Mouse (Mus musculus): ENCODE results near the gene Cdc42bpg.

DNA sequence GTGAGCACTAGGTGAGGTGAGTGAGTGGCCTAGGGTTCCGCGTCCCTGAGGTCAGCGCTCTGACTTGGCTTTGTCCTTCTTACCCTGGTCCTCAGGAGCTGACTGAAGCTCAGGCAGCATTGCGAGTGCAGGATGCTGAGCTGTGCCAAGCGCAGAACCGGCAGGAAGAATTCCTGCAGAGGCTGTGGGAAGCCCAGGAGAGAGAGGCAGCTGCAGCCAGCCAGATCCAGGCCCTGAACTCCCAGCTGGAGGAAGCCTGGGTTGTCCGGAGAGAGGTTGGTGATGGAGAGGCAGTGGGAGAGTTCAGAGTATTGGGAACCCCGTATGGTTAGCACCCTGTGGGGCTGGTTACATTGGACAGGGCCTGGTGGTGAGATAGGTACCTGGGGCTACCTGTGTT, 7.5 kb downstream of the Cdc42bpg start:
- TF ChIP-seq CTCF (IDR thresholded peaks at IDR 0.05; ENCODE audit: low read depth), result no peak
- no peak for TF ChIP-seq EP300 (IDR thresholded peaks at IDR 0.05; ENCODE audit: low read depth)

Data from liver, postnatal 0 days (tissue).